Mouse (Mus musculus): ENCODE results near the gene Nolc1.

GRCm38 (mm10) chr19:46046621-46047025, 29.0 kb upstream of the Nolc1 start:
- TF ChIP-seq POLR2A (IDR thresholded peaks at IDR 0.05; ENCODE audit: extremely low read depth, insufficient read depth, low read length) (no peak), CTCF (IDR thresholded peaks at IDR 0.05; ENCODE audit: low read depth, low read length) (no peak)
